Mouse (Mus musculus): ENCODE results near the gene Mageb4.
"Not testable (repeated sequence)": the region's sequence is repeated elsewhere in the genome, so short reads cannot be mapped to it uniquely, and the experiment has no call there.

Gene Mageb4

DNA sequence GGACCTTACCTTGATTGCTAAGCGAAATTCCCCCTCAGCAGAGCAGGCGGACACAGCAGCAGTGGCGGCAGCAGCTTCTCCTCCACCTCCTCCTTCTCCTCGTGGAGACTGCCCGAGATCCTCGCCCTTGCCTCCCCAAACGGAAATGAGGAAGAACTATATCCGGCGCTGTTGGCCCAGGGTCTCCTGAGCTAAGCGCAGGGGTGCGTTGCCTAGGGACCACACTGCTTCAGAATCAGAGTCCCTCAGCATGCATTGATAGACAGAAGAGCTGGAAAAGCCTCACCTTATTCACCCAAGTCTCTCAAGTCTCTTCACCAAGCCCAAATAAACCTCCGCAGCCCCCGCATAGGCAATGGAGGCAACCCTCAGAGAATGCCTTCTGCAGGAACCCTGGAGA is at the start of gene Mageb4:
Gene Mageb4 (minus strand): TSS at position 101 of the 400 bp plus-strand sequence.
- not testable (repeated sequence) for DNase-seq (ENCODE audit: low spot score in 2 of 2)

DNA sequence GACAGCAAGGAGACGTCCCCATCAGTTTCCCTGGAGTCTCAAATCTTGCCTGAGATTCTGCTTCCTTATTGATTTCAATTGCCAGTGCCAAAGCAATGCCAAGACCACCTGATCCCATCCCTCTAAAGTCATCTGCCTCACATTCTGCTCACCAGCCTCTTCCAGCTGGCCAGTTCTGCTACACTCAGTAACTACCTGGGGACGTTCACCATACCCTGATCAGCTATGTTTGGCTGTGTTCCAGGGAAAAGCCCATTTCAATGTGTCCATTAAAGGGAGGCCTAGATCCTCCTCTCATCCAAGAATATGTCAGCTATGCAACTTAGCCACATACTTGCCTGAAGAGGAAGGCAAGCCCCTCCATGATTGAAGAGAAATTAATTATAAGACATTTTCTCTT is 20.3 kb downstream of the Mageb4 start:
- not testable (repeated sequence) for DNase-seq (ENCODE audit: low spot score in 2 of 2)

GRCm38 (mm10) chrX:86245950-86246349 is 58.9 kb downstream of the Mageb4 start:
- DNase-seq (ENCODE audit: low spot score in 2 of 2), result not testable (repeated sequence)

- DNase-seq (ENCODE audit: low spot score in 2 of 2), result no peak
These were observed 67.6 kb downstream of the Mageb4 start for GRCm38 (mm10) chrX:86237246-86237645.
